Mouse (Mus musculus) limb, embryonic 10.5 days (tissue): Measurements from ENCODE around the gene Usp35. TPM values are rescaled to one million over a fixed set of nuclear protein-coding genes. Genes with fewer than 3 reads are reported as not detected.

Experiments
- DNase-seq: peaks from one replicate; pipeline ENCODE4 v3.0.0-alpha.2; 2017; ENCODE audit warnings: low spot score
- H3K27ac ChIP-seq: fragments of 300-500 bp; sonication (generic); 2 replicates; pipeline ENCODE4 v1.5.1; 2016; ENCODE audit warnings: mild to moderate bottlenecking
- H3K27me3 ChIP-seq: fragments of 300-500 bp; sonication (generic); 2 replicates; pipeline ENCODE4 v1.6.1; 2016; ENCODE audit warnings: low read depth, mild to moderate bottlenecking; ENCODE audit not compliant: poor library complexity, severe bottlenecking
- H3K36me3 ChIP-seq: fragments of 300-500 bp; sonication (generic); 2 replicates; pipeline ENCODE4 v1.6.1; 2016; ENCODE audit warnings: mild to moderate bottlenecking, moderate library complexity
- H3K4me1 ChIP-seq: fragments of 300-500 bp; sonication (generic); 2 replicates; pipeline ENCODE4 v1.6.1; 2016
- H3K4me3 ChIP-seq: fragments of 300-500 bp; sonication (generic); 2 replicates; pipeline ENCODE4 v1.5.1; 2016; ENCODE audit warnings: mild to moderate bottlenecking, moderate library complexity
- H3K9me3 ChIP-seq: fragments of 300-500 bp; sonication (generic); replicated peaks from 2 replicates; pipeline ENCODE4 v1.6.1; 2016; ENCODE audit warnings: mild to moderate bottlenecking
- WGBS: fragments of 180-500 bp; shearing (Covaris S2); methylation state at CpG from one replicate; pipeline ENCODE4 v1.1.7; 2016; 5-methylcytosine and 5-hydroxymethylcytosine counted together
- polyA plus RNA-seq: library from polyadenylated mRNA; unstranded; fragments of >200 nt; fragmentation: Nextera tagmentation; extraction: Ambion mirVana; gene quantifications from 2 replicates; pipeline ENCODE4 v1.2.1, GENCODE M21; 2016

The Usp35 gene
- polyA plus RNA-seq, 1 experiment from 2014 or later: 2.0 TPM

DNA sequence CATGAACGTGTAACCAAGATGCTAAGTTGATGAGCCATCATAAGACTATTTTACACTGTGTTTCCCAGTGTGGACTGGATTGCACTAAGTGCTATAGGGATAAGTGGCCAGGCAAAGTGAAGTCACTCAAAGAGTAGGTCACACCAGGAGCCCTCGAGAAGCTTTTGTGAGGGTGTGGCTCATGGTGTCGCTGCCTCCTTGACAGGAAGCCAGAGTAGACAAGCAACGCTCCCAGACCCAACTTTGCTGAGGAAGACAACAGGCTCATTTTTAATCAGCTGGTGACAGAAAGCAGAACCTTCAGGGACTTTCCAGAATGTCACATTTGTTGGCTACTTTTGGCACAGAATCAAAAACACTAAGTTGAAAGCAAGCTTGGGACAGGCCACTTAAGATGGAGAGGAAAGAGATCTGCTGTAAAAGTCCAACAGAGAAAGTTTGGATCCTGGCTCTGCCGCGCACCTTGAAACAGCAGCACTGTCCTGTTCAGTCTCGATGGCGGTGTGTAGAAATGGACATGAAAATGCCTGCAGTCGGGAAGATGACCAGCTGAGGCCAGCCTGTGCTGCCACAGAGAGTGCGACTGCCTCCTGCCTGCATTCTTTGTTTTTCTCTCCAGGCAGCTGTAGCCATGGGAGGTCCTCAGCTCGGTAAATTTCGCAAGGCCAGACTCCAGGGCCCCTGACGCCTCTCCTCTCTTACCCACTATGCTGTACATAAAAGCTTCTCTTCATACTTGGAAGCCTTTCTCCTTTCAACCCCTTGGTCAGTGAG is 23.4 kb upstream of the Usp35 start:
- H3K9me3 ChIP-seq: no peaks in the 10 kb centered on the region
- 50% methylated on average over 13 of the region's 13 CpGs for WGBS
- no peaks in the 10 kb centered on the region for H3K36me3 ChIP-seq
- H3K27ac ChIP-seq: no peak overlapping the region
- no peak for DNase-seq
- H3K27me3 ChIP-seq: no peaks in the 10 kb centered on the region
- 0 out of 2 replicates have a peak, but pooled peaks cover 4% of the 10 kb centered on the region for H3K4me1 ChIP-seq
- no peak overlapping the region for H3K4me3 ChIP-seq

DNA sequence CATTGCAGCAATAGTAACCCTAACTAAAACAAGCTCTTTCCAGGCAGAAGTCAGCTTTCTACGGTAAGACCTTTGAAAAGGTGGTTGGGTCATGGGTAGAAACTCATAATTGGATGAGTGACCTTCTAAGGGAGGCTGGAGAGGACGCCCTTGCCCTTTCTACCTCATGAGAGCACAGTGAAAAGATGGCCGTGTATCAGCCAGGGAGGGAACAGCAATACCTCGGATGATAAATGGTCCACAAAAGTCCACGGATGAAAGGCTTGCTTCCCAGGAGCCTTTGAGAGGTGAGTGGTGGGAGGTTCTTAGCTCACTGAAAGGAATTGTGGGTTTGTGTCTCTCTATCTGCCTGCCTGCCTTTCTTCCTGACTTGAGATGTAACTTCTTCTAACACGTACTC is 21.5 kb upstream of the Usp35 start:
- Histone ChIP-seq H3K27me3 (no peaks in the 10 kb centered on the region), H3K4me1 (0 out of 2 replicates have a peak, but pooled peaks cover 4% of the 10 kb centered on the region), H3K27ac (no peak overlapping the region), H3K36me3 (no peaks in the 10 kb centered on the region), H3K9me3 (no peaks in the 10 kb centered on the region), H3K4me3 (no peak overlapping the region)
- no peak for DNase-seq
- WGBS: 88% methylated on average over 6 of the region's 6 CpGs

DNA sequence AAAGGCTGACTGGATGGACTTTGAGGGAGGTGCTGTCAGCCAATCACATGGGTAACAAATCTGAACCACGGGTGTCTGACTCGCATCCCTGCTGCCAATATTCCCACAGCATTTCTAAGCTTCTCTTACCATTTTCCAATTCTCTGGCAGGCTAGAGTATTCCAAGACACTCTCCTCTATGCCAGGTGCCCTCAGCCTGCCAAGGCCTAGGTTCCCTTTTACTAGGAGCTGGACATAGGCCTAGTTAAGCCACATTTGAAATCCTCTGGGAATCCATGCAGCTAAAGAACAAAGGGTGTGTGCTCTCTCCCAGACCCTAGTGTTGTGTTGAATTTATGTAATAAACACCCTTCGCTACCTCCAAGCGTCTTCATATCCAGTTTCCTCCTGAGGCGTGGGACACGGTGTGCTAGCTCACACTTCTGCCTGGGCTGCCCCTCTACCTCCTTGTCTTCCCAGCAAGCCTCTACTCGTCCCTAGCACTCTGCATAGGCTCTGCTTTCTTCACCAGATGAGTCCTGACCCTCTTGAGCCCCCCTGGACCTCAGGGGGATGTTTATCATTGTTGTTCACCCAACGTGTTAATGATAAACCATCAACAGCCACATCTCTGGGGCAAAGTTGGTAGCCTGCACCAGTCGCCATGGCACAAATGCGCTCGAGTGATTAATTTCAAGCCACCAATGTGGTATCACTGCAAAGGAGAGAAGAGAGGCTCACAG is 20.1 kb upstream of the Usp35 start:
- 0 out of 2 replicates have a peak, but pooled peaks cover 4% of the 10 kb centered on the region for H3K4me1 ChIP-seq
- no peaks in the 10 kb centered on the region for H3K9me3 ChIP-seq
- no peak overlapping the region for H3K27ac ChIP-seq
- 91% methylated on average over 11 of the region's 11 CpGs for WGBS
- H3K4me3 ChIP-seq: no peak overlapping the region
- no peaks in the 10 kb centered on the region for H3K27me3 ChIP-seq
- DNase-seq: no peak
- no peaks in the 10 kb centered on the region for H3K36me3 ChIP-seq

DNA sequence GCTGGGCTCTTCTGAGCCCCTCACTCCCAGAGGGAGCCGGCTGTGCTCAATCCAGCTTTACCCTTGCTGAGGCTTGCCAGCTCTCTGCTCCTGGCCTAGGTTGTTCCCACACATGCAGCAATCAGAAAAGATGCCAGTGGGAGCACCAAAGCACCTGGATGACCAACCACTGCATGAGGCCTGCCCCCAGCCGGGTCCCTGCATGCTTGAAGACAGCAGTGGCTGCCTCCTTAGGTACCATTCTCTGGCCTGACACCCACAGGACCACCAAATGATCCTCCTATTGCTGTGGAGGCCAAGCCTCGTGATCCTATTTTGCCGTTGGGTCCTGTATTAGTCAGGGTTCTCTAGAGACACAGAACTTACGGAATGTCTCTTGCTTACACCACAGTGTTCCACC is 19.1 kb upstream of the Usp35 start:
- Histone ChIP-seq H3K4me1 (0 out of 2 replicates have a peak, but pooled peaks cover 4% of the 10 kb centered on the region), H3K27ac (no peak overlapping the region), H3K36me3 (no peaks in the 10 kb centered on the region), H3K27me3 (no peaks in the 10 kb centered on the region), H3K4me3 (no peak overlapping the region), H3K9me3 (no peaks in the 10 kb centered on the region)
- DNase-seq: no peak
- WGBS: 87% methylated on average over 5 of the region's 5 CpGs

DNA sequence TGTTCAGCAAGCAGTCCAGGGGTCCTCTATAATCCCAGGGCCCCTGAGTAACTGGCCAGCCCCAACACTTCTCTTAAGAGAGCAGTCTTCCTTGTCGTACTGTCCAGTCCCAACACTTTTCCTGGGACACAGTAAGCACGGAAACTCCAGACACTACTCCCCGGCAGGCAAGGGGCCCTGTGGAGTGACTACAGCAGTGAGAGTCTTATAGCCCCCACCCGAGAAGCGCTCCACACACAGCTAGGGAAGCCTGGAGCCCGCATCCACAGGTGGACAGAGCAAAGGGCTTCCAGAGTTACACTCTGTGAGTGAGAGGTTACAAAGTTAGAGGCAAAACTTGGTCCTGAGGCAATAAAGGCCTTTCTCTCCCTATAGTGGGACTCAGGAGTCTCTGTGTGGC is 17.6 kb upstream of the Usp35 start:
- Histone ChIP-seq H3K4me3 (no peak overlapping the region), H3K27me3 (no peaks in the 10 kb centered on the region), H3K36me3 (no peaks in the 10 kb centered on the region), H3K4me1 (no peaks in the 10 kb centered on the region), H3K9me3 (no peaks in the 10 kb centered on the region), H3K27ac (no peak overlapping the region)
- no peak for DNase-seq
- 88% methylated on average over 6 of the region's 6 CpGs for WGBS

DNA sequence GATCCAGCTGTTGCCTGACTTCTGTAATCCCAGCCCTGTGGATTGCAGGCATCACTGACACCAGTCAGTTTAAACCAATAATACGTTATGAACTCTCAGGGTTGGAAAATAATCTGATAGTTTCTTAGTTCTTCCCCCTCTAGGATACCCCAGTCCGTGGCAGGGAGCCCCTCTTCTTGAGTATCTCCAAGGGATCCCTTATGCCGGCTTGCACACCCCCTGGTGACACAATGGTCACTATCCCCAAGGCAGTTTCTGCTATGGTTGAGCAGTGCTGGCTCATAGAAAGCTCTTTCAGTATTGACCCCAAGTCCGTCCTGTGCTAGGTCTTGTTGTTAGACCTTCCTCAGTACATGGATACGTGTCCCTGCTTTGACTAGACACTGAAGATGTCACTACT is 17.0 kb upstream of the Usp35 start:
- Histone ChIP-seq H3K36me3 (no peaks in the 10 kb centered on the region), H3K4me3 (no peak overlapping the region), H3K4me1 (no peaks in the 10 kb centered on the region), H3K27me3 (no peaks in the 10 kb centered on the region), H3K27ac (no peak overlapping the region), H3K9me3 (no peaks in the 10 kb centered on the region)
- WGBS: 83% methylated on average over 5 of the region's 5 CpGs
- DNase-seq: no peak

DNA sequence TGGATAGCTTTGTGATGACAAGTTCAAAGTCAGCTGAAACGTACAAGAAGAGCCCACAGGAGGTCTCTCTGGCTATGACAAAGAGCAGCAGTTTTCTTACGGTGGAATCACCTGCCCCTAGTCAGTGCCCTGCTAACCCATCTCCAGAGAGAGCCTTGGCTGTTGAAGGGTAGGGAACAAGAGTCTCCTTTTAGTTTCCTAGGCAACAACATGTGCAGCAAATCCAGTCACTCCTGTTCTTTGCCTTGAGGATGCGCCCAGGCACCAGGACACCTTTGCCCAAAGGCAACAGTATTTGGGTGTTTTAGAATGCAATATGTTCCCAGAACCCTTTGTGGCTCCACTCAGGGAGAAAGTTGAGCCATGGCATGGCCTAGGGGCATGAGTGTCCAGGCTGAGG is 16.5 kb upstream of the Usp35 start:
- H3K4me1 ChIP-seq: no peaks in the 10 kb centered on the region

DNA sequence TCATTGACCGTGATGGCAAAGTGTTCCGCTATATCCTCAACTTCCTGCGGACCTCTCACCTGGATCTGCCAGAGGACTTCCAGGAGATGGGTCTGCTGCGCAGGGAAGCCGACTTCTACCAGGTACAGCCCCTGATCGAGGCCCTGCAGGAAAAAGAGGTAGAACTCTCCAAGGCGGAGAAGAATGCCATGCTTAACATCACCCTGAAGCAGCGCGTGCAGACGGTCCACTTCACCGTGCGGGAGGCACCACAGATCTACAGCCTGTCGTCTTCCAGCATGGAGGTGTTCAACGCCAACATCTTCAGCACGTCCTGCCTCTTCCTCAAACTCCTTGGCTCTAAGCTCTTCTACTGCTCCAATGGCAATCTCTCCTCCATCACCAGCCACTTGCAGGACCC is 15.6 kb upstream of the Usp35 start:
- Histone ChIP-seq H3K4me1 (no peaks in the 10 kb centered on the region), H3K27ac (no peak overlapping the region), H3K27me3 (no peaks in the 10 kb centered on the region), H3K9me3 (no peaks in the 10 kb centered on the region), H3K36me3 (no peaks in the 10 kb centered on the region), H3K4me3 (no peak overlapping the region)
- no peak for DNase-seq
- 96% methylated on average over 15 of the region's 15 CpGs for WGBS

More for the DNA sequence above, 16.5 kb upstream of the Usp35 start:
- Histone ChIP-seq H3K36me3 (no peaks in the 10 kb centered on the region), H3K27me3 (no peaks in the 10 kb centered on the region), H3K4me3 (no peak overlapping the region), H3K27ac (no peak overlapping the region), H3K9me3 (no peaks in the 10 kb centered on the region)
- WGBS: 87% methylated on average over 3 of the region's 3 CpGs
- no peak for DNase-seq

DNA sequence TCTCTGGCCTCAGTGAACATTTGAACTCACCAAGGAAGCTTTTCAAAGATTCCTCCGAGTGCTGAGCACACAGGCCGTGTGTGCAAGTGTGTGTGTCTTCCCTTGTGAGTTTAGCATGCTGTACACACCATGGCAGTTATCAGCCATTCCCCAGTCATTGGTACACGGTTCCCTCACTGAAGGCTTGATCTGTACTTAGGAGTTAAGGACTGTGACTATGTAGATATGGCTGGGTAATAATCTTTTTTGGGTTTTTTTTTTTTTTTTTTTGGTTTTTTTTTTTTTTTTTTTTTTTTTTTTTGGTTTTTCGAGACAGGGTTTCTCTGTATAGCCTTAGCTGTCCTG is 15.0 kb upstream of the Usp35 start:
- H3K36me3 ChIP-seq: no peaks in the 10 kb centered on the region
- no peak overlapping the region for H3K27ac ChIP-seq
- no peaks in the 10 kb centered on the region for H3K9me3 ChIP-seq
- no peak overlapping the region for H3K4me3 ChIP-seq
- no peak for DNase-seq
- no peaks in the 10 kb centered on the region for H3K4me1 ChIP-seq
- 72% methylated on average over 4 of the region's 4 CpGs for WGBS
- H3K27me3 ChIP-seq: no peaks in the 10 kb centered on the region

DNA sequence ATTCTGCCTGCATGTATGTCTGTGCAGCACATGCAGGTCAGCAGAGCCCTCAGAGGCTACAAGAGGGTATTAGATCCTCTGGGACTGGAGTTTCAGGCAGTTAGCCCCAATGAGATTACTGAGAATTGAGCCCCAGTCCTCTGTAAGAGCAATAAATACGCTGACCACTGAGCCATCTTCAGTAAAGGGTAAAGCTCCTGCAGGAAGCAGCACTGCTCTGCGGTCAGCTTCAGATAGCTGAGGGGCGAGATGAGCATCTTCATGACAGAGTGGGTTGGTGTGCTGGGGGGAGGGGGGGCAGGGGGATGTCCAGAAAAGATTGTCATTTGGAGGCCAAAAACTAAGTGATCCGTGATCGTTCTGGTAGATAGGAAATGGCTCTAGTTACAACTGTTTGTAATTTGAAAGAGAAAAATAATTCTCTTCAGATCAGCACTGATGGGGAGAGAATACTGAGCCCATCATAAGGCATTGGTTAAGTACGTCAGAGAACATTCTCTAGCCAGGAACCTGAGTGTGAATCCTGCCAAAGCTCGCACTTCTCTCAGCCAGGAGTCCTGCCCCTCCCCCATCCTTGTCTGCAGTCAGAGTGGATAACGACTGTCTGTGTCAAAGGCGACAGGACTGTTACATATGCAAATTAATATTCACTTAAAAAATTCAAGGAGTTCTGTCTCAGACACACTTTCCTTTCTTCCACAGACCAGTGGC is 14.4 kb upstream of the Usp35 start:
- Histone ChIP-seq H3K4me1 (no peaks in the 10 kb centered on the region), H3K27ac (no peak overlapping the region), H3K27me3 (no peaks in the 10 kb centered on the region), H3K9me3 (no peaks in the 10 kb centered on the region), H3K36me3 (no peaks in the 10 kb centered on the region), H3K4me3 (no peak overlapping the region)
- no peak for DNase-seq
- 79% methylated on average over 9 of the region's 9 CpGs for WGBS

DNA sequence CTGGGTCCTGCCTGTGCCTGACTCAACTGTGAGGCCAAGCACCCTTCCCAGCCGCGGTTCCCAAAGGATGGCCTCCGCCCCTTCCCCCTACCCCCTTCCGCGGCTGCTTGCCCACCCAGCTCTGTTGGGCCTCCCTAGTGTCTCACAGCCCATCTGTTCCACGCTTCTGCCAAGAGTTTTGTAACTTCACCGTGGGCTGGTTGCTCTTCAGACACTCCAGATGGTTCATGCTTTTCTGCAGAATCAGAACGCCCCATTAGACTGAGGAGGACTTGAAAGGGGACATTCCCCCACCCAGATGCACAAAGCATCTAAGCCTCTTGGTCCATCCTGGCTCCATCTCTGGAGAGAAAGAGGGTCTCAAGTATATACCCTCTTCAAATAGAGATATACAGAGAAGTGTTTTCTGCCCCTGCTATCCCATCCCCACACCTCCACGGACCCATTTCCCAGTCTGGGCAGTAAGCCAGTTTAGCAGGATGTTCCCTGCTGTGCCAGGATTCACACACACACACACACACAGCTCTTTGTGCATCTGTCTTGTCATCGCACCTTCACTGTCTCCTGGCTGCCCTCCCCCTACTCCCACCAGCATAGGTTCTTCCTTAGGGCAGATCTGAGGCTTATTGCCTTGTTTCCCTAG is 13.5 kb upstream of the Usp35 start:
- Histone ChIP-seq H3K27ac (no peak overlapping the region), H3K4me3 (no peak overlapping the region), H3K4me1 (no peaks in the 10 kb centered on the region), H3K9me3 (no peaks in the 10 kb centered on the region), H3K36me3 (no peaks in the 10 kb centered on the region), H3K27me3 (no peaks in the 10 kb centered on the region)
- WGBS: 67% methylated on average over 10 of the region's 10 CpGs
- DNase-seq: no peak

DNA sequence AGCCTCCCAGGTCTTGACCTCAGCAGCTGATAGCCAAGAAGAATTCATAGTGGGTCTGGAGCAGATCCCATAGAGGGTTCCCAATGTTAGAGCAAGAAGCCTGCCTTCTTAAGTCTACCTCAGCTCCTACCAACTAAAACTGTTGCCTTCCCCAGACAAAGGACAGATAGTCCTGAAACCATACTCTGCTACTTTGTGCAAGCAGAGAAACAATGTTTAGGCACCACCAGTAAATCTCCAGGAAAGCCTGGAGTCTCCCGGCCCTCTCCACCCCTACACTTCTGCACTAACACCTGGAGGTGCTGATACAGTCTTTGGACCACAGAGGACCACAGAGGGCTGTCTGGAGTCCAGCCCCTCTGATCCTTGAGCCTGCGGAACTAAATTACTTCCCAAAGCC is 12.8 kb upstream of the Usp35 start:
- no peak overlapping the region for H3K27ac ChIP-seq
- no peaks in the 10 kb centered on the region for H3K9me3 ChIP-seq
- no peak for DNase-seq
- no peaks in the 10 kb centered on the region for H3K4me1 ChIP-seq
- H3K36me3 ChIP-seq: no peaks in the 10 kb centered on the region
- no peaks in the 10 kb centered on the region for H3K27me3 ChIP-seq
- no peak overlapping the region for H3K4me3 ChIP-seq
- WGBS: 83% methylated on average over 2 of the region's 2 CpGs

DNA sequence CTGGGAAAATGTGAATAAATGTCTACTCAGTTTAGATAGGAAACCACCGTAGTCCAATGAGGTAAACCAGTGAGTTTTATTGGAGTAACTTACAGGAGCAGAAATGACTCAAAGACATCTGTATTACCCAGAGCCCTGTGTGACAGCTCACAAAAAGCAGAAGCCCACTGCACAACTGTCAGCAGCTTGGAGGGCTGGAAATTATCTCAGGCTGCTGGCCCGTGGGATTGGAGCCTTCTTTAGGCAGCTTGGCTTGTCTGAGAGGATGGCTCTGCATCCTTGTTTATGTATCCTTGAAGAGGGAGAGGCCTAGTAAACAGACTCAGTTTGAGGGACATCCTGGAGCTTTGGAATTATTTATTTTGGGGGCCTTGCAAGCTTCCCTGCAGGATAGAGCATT is 11.1 kb upstream of the Usp35 start:
- 61% methylated on average over 2 of the region's 2 CpGs for WGBS
- no peaks in the 10 kb centered on the region for H3K9me3 ChIP-seq
- H3K4me1 ChIP-seq: no peaks in the 10 kb centered on the region
- H3K27ac ChIP-seq: no peak overlapping the region
- DNase-seq: no peak
- no peaks in the 10 kb centered on the region for H3K27me3 ChIP-seq
- H3K4me3 ChIP-seq: no peak overlapping the region
- no peaks in the 10 kb centered on the region for H3K36me3 ChIP-seq
